9 mouse cellular contexts compared by ENCODE assay signal in the genomic region with DNA sequence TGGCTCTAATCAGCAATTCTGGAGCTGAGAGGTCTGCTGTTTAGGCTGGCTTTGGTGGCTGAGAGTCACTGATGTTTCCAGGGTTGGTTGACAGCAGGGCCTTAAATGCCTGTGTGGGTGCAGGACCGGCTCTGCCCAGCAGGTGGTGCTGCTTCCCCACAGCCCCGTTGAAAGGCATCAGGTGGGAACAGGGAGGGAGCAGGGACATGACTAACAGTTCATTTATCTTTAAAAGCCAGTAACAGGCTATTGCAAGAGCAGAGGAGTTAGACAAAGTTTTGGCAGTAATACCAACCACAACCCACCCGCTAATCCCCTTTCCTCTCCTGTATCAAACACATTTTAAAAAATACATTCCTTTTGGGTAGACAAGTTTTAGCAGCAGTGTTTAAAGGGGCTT. TPM values are rescaled to one million over a fixed set of nuclear protein-coding genes. Genes with fewer than 3 reads are reported as not detected.
DNase-seq lines count a peak whose midpoint lies in the region; ATAC-seq and TF ChIP-seq lines count a peak whose summit lies in the region.
"Had no signal": no experiment of that assay in that cellular context is flagged by ENCODE, and none has a peak within 500 bp of the region (broad histone marks: within the 10 kb centered on the region; RNA-seq: fewer than 3 reads in every experiment).

No protein-coding gene starts in this region.

- no peak overlapping the region for H3K4me3 ChIP-seq in forebrain, embryonic 12.5 days (replicated peaks)
- no peak overlapping the region for H3K4me3 ChIP-seq in lung, postnatal 0 days (ENCODE audit: low read depth, low read length)
- H3K4me3 ChIP-seq: heart, embryonic 15.5 days had no signal

- H3K36me3 ChIP-seq in forebrain, embryonic 12.5 days (replicated peaks), result peaks cover 30% of the 10 kb centered on the region
- H3K36me3 ChIP-seq in lung, postnatal 0 days (ENCODE audit: insufficient read depth, low read length), result no peaks in the 10 kb centered on the region; the same call in 1 of the 2 replicates

- no peak overlapping the region for H3K4me2 ChIP-seq in forebrain, embryonic 12.5 days
- no peak overlapping the region for H3K4me2 ChIP-seq in lung, postnatal 0 days (replicated peaks; ENCODE audit: low read depth, low read length)
- H3K4me2 ChIP-seq: heart, embryonic 15.5 days had no signal

- 25% methylated on average over 3 of the region's 3 CpGs for WGBS in forebrain, embryonic 12.5 days
- WGBS in lung, postnatal 0 days, result 22% methylated on average over 3 of the region's 3 CpGs

- TF ChIP-seq EP300 in lung, postnatal 0 days (IDR thresholded peaks at IDR 0.05), result no peak

- no peaks in the 10 kb centered on the region for H3K4me1 ChIP-seq in forebrain, embryonic 12.5 days
- H3K4me1 ChIP-seq in lung, postnatal 0 days (ENCODE audit: insufficient read depth, low read depth, low read length), result no peaks in the 10 kb centered on the region
- H3K4me1 ChIP-seq: heart, embryonic 15.5 days had no signal

- TF ChIP-seq CTCF in lung, postnatal 0 days (IDR thresholded peaks at IDR 0.05), result peak; percentile 98

- no peaks in the 10 kb centered on the region for H3K9me3 ChIP-seq in forebrain, embryonic 12.5 days
- H3K9me3 ChIP-seq in lung, postnatal 0 days (ENCODE audit: low read length), result no peaks in the 10 kb centered on the region
- H3K9me3 ChIP-seq: heart, embryonic 15.5 days had no signal

- no peaks in the 10 kb centered on the region for H3K27me3 ChIP-seq in forebrain, embryonic 12.5 days
- H3K27me3 ChIP-seq in lung, postnatal 0 days (replicated peaks; ENCODE audit: insufficient read depth, low read length), result no peaks in the 10 kb centered on the region
- H3K27me3 ChIP-seq: heart, embryonic 15.5 days had no signal

- no peak overlapping the region for H3K27ac ChIP-seq in forebrain, embryonic 12.5 days
- no peak overlapping the region for H3K27ac ChIP-seq in lung, postnatal 0 days (ENCODE audit: low read length)
- H3K27ac ChIP-seq: heart, embryonic 15.5 days had no signal

- peak; percentile 79 for DNase-seq in ES-CJ7 (ENCODE audit: low read depth, low spot score)
- DNase-seq in c-Kit-positive CD71-negative TER-119-negative erythroid progenitor cells, embryonic 14.5 days (ENCODE audit: low read depth), result peak; percentile 69
- peak; percentile 92 for DNase-seq in heart, postnatal 4 days
- peak; percentile 72 for DNase-seq in layer of hippocampus, adult 9-11 months
- peak; percentile 81 for DNase-seq in lung, postnatal 0 days (ENCODE audit: low spot score)
- peak; percentile 78 for DNase-seq in ovary, postnatal 14 days (ENCODE audit: low spot score)
- peak; percentile 86 for DNase-seq in thymus, postnatal 25 days

- ATAC-seq in forebrain, embryonic 12.5 days (ENCODE audit: low FRiP score), result peak; percentile 44; the same call in 1 of the 2 replicates
- peak; percentile 78 for ATAC-seq in lung, postnatal 0 days

- H3K9ac ChIP-seq in forebrain, embryonic 12.5 days, result no peak overlapping the region
- no peak overlapping the region for H3K9ac ChIP-seq in lung, postnatal 0 days (replicated peaks; ENCODE audit: low read depth)
- H3K9ac ChIP-seq: heart, embryonic 15.5 days had no signal

RNA-seq across cellular contexts. Expression of gene Enoph1, which starts 30.5 kb away (rescaled TPM):
- polyA plus RNA-seq in forebrain, embryonic 12.5 days (2016; fragmentation: Nextera tagmentation; extraction: Ambion mirVana), result 43.8 and 45.0 TPM in 2 replicates
- total RNA-seq in heart, postnatal 4 days (2021), result 10 to 100 TPM; 13.8 to 14.3 TPM
- 27.9 and 29.6 TPM in 2 replicates for polyA plus RNA-seq in lung, postnatal 0 days (2015; fragmentation: Nextera tagmentation; extraction: Ambion mirVana)

RNA-seq across cellular contexts. Expression of gene Hnrnpdl, which starts 30.8 kb away (rescaled TPM):
- 284 and 293 TPM in 2 replicates for polyA plus RNA-seq in forebrain, embryonic 12.5 days (2016; fragmentation: Nextera tagmentation; extraction: Ambion mirVana)
- 100 to 1,000 TPM; 145 to 148 TPM for total RNA-seq in heart, postnatal 4 days (2021)
- polyA plus RNA-seq in lung, postnatal 0 days (2015; fragmentation: Nextera tagmentation; extraction: Ambion mirVana), result 59.5 and 70.9 TPM in 2 replicates
